Mouse (Mus musculus) spleen, adult 2 months (tissue): ENCODE results near the gene Glo1.

Source experiments
- CTCF ChIP-seq: fragments of 200-500 bp; IDR thresholded peaks from 2 replicates; pipeline ENCODE4 v1.5.1; 2011; ENCODE audit warnings: mild to moderate bottlenecking, inconsistent platforms; ENCODE audit not compliant: insufficient read depth, insufficient read length, insufficient replicate concordance; ENCODE audit errors: extremely low read depth
- POLR2A ChIP-seq: fragments of 200-500 bp; IDR thresholded peaks from 2 replicates; pipeline ENCODE4 v1.6.1; 2011; ENCODE audit warnings: low read depth, low read length, inconsistent platforms

DNA sequence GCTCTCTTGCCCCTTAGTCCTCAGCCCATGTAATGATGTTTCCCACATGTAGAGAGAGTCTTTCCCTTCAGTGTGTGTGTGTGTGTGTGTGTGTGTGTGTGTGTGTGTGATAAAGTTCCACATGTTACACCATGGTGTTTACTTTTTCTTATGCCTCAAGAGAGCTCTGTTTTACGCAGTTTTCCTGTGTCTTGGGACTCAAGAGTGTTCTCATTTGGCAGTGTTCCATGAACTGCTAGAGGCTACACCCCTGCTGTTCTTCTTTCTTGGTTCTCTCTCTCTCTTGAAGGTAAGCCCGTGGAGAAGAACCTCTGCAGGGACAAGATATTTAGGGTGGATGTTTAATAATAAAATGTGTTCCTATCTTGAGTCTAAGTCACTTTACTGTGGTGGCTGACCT is 7.5 kb downstream of the Glo1 start:
- TF ChIP-seq CTCF (no peak), POLR2A (no peak)
